In the genomic region with DNA sequence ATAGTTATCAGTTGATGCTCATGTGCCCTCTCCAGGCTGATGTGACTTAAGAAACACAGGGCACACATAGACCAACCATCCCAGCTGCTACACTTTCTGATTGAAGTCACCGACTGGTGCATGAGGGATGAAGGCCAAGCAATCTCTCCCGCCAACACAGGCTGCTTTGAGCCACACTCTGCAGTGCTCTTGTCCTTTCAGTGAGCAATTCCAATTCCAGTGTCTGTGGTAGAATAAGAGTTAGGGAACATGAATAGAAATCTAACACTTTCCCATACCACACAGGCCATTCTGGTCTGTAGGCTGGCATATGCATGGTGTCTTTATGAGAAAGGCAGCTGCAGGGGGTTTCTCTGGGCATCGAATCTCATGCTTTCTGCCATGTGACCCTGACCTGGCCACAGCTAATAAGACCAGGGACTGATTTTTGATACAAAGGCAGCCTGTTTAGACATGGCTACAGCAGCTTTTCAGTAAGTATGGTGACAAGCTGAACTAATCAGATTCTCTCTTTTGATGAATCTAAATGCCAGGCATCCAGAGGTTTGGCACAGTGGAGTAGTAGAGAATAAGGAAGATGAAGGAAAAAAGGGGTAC, we compare ENCODE assay signal across 11 mouse cellular contexts.
DNase-seq lines count a peak whose midpoint lies in the region; ATAC-seq lines count a peak whose summit lies in the region.
"Had no signal": no experiment of that assay in that cellular context is flagged by ENCODE, and none has a peak within 500 bp of the region (broad histone marks: within the 10 kb centered on the region; RNA-seq: fewer than 3 reads in every experiment).

No protein-coding gene starts in this region.

- peak; percentile 5 to 15 for DNase-seq in left cerebral cortex, postnatal 14 days (ENCODE audit: low spot score in 2 of 2)
- DNase-seq in left cerebral cortex, adult 18-20 months (ENCODE audit: low spot score in 2 of 2) = no peak
- no peak for DNase-seq in hindbrain, embryonic 11.5 days (ENCODE audit: low spot score)
- peak; percentile 27 for DNase-seq in midbrain, embryonic 14.5 days
- no peak for DNase-seq in spleen, adult 12 weeks (ENCODE audit: low spot score)
- DNase-seq: cerebellum, adult 11-12 months; kidney, postnatal 10 days had no signal

- intact Hi-C loops in left cerebral cortex, postnatal 14 days (cut with DNase I) = no loop called here

- no peaks in the 10 kb centered on the region for H3K36me3 ChIP-seq in heart, embryonic 14.5 days (ENCODE audit: control insufficient read depth, insufficient read depth, low read length)
- no peaks in the 10 kb centered on the region for H3K36me3 ChIP-seq in hindbrain, embryonic 11.5 days (ENCODE audit: control insufficient read depth, insufficient read depth, low read length)
- no peaks in the 10 kb centered on the region for H3K36me3 ChIP-seq in midbrain, embryonic 14.5 days (ENCODE audit: control insufficient read depth, insufficient read depth, low read length)
- H3K36me3 ChIP-seq in kidney, embryonic 15.5 days = no peaks in the 10 kb centered on the region
- H3K36me3 ChIP-seq: embryonic facial prominence, embryonic 15.5 days; limb, embryonic 15.5 days had no signal

- no peak overlapping the region for H3K4me3 ChIP-seq in heart, embryonic 14.5 days (ENCODE audit: control insufficient read depth in 1 of 2, insufficient read depth in 1 of 2, low read depth in 1 of 2, low read length in 2 of 2)
- no peak overlapping the region for H3K4me3 ChIP-seq in hindbrain, embryonic 11.5 days (ENCODE audit: low read depth, low read length)
- no peak overlapping the region for H3K4me3 ChIP-seq in midbrain, embryonic 14.5 days (replicated peaks; ENCODE audit: low read depth, low read length)
- no peak overlapping the region for H3K4me3 ChIP-seq in kidney, embryonic 15.5 days (replicated peaks)
- H3K4me3 ChIP-seq: embryonic facial prominence, embryonic 15.5 days; limb, embryonic 15.5 days had no signal

- H3K4me2 ChIP-seq in heart, embryonic 14.5 days (ENCODE audit: low read length) = no peak overlapping the region
- H3K4me2 ChIP-seq in hindbrain, embryonic 11.5 days (replicated peaks; ENCODE audit: low read depth, low read length) = no peak overlapping the region
- no peak overlapping the region for H3K4me2 ChIP-seq in midbrain, embryonic 14.5 days (ENCODE audit: low read length)
- no peak overlapping the region for H3K4me2 ChIP-seq in kidney, embryonic 15.5 days
- H3K4me2 ChIP-seq: embryonic facial prominence, embryonic 15.5 days; limb, embryonic 15.5 days had no signal

- WGBS in heart, embryonic 14.5 days = 43% methylated on average over 3 of the region's 3 CpGs
- 48% methylated on average over 3 of the region's 3 CpGs for WGBS in hindbrain, embryonic 11.5 days
- 36% methylated on average over 3 of the region's 3 CpGs for WGBS in midbrain, embryonic 14.5 days
- 83% methylated on average over 3 of the region's 3 CpGs for WGBS in kidney, embryonic 15.5 days

- peak overlapping the region; percentile 82 to 85 for H3K27ac ChIP-seq in heart, embryonic 14.5 days (replicated peaks in 1 of 2; ENCODE audit: control insufficient read depth in 1 of 2, insufficient read depth in 1 of 2, low read depth in 2 of 2, low read length in 2 of 2)
- H3K27ac ChIP-seq in hindbrain, embryonic 11.5 days (ENCODE audit: low read depth, low read length) = no peak overlapping the region
- H3K27ac ChIP-seq in midbrain, embryonic 14.5 days (replicated peaks; ENCODE audit: low read depth, low read length) = no peak overlapping the region
- no peak overlapping the region for H3K27ac ChIP-seq in kidney, embryonic 15.5 days
- H3K27ac ChIP-seq: embryonic facial prominence, embryonic 15.5 days; limb, embryonic 15.5 days had no signal

- H3K4me1 ChIP-seq in heart, embryonic 14.5 days (ENCODE audit: control insufficient read depth in 2 of 2, insufficient read depth in 2 of 2, low read length in 2 of 2) = peaks cover 7 to 15% of the 10 kb centered on the region in 2 experiments
- H3K4me1 ChIP-seq in hindbrain, embryonic 11.5 days (replicated peaks; ENCODE audit: control insufficient read depth, insufficient read depth, low read length) = no peaks in the 10 kb centered on the region
- 0 out of 2 replicates have a peak, but pooled peaks cover 3% of the 10 kb centered on the region for H3K4me1 ChIP-seq in midbrain, embryonic 14.5 days (ENCODE audit: control insufficient read depth, insufficient read depth, low read length)
- H3K4me1 ChIP-seq in kidney, embryonic 15.5 days = no peaks in the 10 kb centered on the region
- H3K4me1 ChIP-seq: embryonic facial prominence, embryonic 15.5 days; limb, embryonic 15.5 days had no signal

- H3K9ac ChIP-seq in heart, embryonic 14.5 days (ENCODE audit: low read length) = no peak overlapping the region
- no peak overlapping the region for H3K9ac ChIP-seq in hindbrain, embryonic 11.5 days (ENCODE audit: low read depth, low read length)
- H3K9ac ChIP-seq in midbrain, embryonic 14.5 days (replicated peaks; ENCODE audit: low read length) = no peak overlapping the region
- no peak overlapping the region for H3K9ac ChIP-seq in kidney, embryonic 15.5 days
- H3K9ac ChIP-seq: embryonic facial prominence, embryonic 15.5 days; limb, embryonic 15.5 days had no signal

- H3K9me3 ChIP-seq in heart, embryonic 14.5 days (ENCODE audit: control insufficient read depth, low read length) = no peaks in the 10 kb centered on the region
- H3K9me3 ChIP-seq in hindbrain, embryonic 11.5 days (ENCODE audit: control insufficient read depth, low read length) = no peaks in the 10 kb centered on the region
- no peaks in the 10 kb centered on the region for H3K9me3 ChIP-seq in midbrain, embryonic 14.5 days (ENCODE audit: control insufficient read depth, low read length)
- H3K9me3 ChIP-seq in kidney, embryonic 15.5 days (replicated peaks) = no peaks in the 10 kb centered on the region
- H3K9me3 ChIP-seq: embryonic facial prominence, embryonic 15.5 days; limb, embryonic 15.5 days had no signal

- peak; percentile 61 for ATAC-seq in heart, embryonic 14.5 days (ENCODE audit: insufficient number of reproducible peaks, insufficient read depth, low FRiP score, low read depth)
- ATAC-seq in hindbrain, embryonic 11.5 days (ENCODE audit: low FRiP score) = peak; percentile 64
- ATAC-seq in midbrain, embryonic 14.5 days (ENCODE audit: low FRiP score, low TSS enrichment) = peak; percentile 66; the same call in 1 of the 2 replicates
- no peak for ATAC-seq in kidney, embryonic 15.5 days (replicated peaks; ENCODE audit: low FRiP score)

- H3K27me3 ChIP-seq in heart, embryonic 14.5 days (ENCODE audit: control insufficient read depth, insufficient read depth, low read length) = no peaks in the 10 kb centered on the region
- H3K27me3 ChIP-seq in hindbrain, embryonic 11.5 days (ENCODE audit: control insufficient read depth, insufficient read depth, low read length) = no peaks in the 10 kb centered on the region
- H3K27me3 ChIP-seq in midbrain, embryonic 14.5 days (ENCODE audit: control insufficient read depth, insufficient read depth, low read length) = no peaks in the 10 kb centered on the region
- no peaks in the 10 kb centered on the region for H3K27me3 ChIP-seq in kidney, embryonic 15.5 days
- H3K27me3 ChIP-seq: embryonic facial prominence, embryonic 15.5 days; limb, embryonic 15.5 days had no signal

Comparison
In these comparisons a context has a peak if more than half of its experiments do, and no peak if none do; other contexts are left out.
1. DNase-seq: peak in left cerebral cortex, postnatal 14 days (2 of 2) and midbrain, embryonic 14.5 days (single experiment); none in left cerebral cortex, adult 18-20 months (0 of 2), hindbrain, embryonic 11.5 days (single experiment) and spleen, adult 12 weeks (single experiment).
2. H3K27ac ChIP-seq: peak in heart, embryonic 14.5 days (2 of 2); none in hindbrain, embryonic 11.5 days (single experiment), midbrain, embryonic 14.5 days (single experiment) and kidney, embryonic 15.5 days (single experiment).